Mouse (Mus musculus): ENCODE measurements at regions not wholly inside any gene's neighbourhood (a gene's known extent, or its start where the extent isn't known, plus 50 kb on each side); places are given as distances from the start of the nearest gene placed in this dataset.

- TF ChIP-seq CTCF (conservative IDR thresholded peaks at IDR 0.05; ENCODE audit: insufficient read depth, insufficient read length, low read depth, low read length) (no peak), POLR2A (IDR thresholded peaks at IDR 0.05; ENCODE audit: low read depth, low read length) (no peak)
Observed at GRCm38 (mm10) chr9:113145036-113145435, 563.0 kb downstream of the Pdcd6ip start.
